Mouse (Mus musculus): Measurements from ENCODE around the gene Baz2b. TPM values are rescaled to one million over a fixed set of nuclear protein-coding genes. Genes with fewer than 3 reads are reported as not detected.

Gene Baz2b
- total and polyA plus RNA-seq, 3 experiments: 5.7 to 11.4 TPM; not detected in 1

GRCm38 (mm10) chr2:60176087-60176486, 33.6 kb downstream of the Baz2b start:
- H3K27me3 ChIP-seq (ENCODE audit: control insufficient read depth in 1 of 2, insufficient read depth in 2 of 2, low read length in 2 of 2): no peaks in the 10 kb centered on the region
- H3K4me3 ChIP-seq (ENCODE audit: control insufficient read depth in 1 of 2, insufficient read depth in 1 of 2, low read depth in 2 of 2, low read length in 2 of 2): no peak overlapping the region
- no peak overlapping the region for H3K27ac ChIP-seq (ENCODE audit: control insufficient read depth, low read depth, low read length)
- H3K9me3 ChIP-seq (replicated peaks; ENCODE audit: insufficient read depth, low read length): no peaks in the 10 kb centered on the region
- H3K4me1 ChIP-seq (ENCODE audit: control insufficient read depth in 1 of 2, insufficient read depth in 2 of 2, low read length in 2 of 2): no peaks in the 10 kb centered on the region
- TF ChIP-seq ZNF384 (IDR thresholded peaks at IDR 0.05; ENCODE audit: low read depth, low read length) (no peak), GATA1 (IDR thresholded peaks at IDR 0.05; ENCODE audit: low read depth, low read length) (no peak), CHD1 (IDR thresholded peaks at IDR 0.05; ENCODE audit: low read depth, low read length) (no peak), SMC3 (IDR thresholded peaks at IDR 0.05; ENCODE audit: low read depth, low read length) (no peak), POLR2AphosphoS2 (IDR thresholded peaks at IDR 0.05; ENCODE audit: low read length) (no peak), HCFC1 (IDR thresholded peaks at IDR 0.05; ENCODE audit: low read depth, low read length) (no peak), CTCF (IDR thresholded peaks at IDR 0.05 in 2 of 3, conservative IDR thresholded peaks at IDR 0.05 in 1 of 3; ENCODE audit: control insufficient read depth in 1 of 3, insufficient read depth in 1 of 3, low read depth in 2 of 3, low read length in 3 of 3, poor library complexity in 1 of 3, severe bottlenecking in 1 of 3) (no peak), ZC3H11A (IDR thresholded peaks at IDR 0.05; ENCODE audit: low read depth, low read length) (no peak)
- no peaks in the 10 kb centered on the region for H3K79me2 ChIP-seq (ENCODE audit: control insufficient read depth, insufficient read depth, low read length, poor library complexity)
- H3K9ac ChIP-seq (ENCODE audit: control insufficient read depth, low read depth, low read length, poor library complexity, severe bottlenecking): no peak overlapping the region
- DNase-seq (ENCODE audit: low read depth, low spot score): peak; percentile 44
- H3K36me3 ChIP-seq (ENCODE audit: control insufficient read depth in 1 of 2, insufficient read depth in 2 of 2, low read length in 2 of 2): no peaks in the 10 kb centered on the region

- Histone ChIP-seq H3K9ac (ENCODE audit: control insufficient read depth, low read depth, low read length, poor library complexity, severe bottlenecking) (no peak overlapping the region), H3K27ac (ENCODE audit: control insufficient read depth, low read depth, low read length) (no peak overlapping the region), H3K9me3 (replicated peaks; ENCODE audit: insufficient read depth, low read length) (no peaks in the 10 kb centered on the region), H3K36me3 (ENCODE audit: control insufficient read depth in 1 of 2, insufficient read depth in 2 of 2, low read length in 2 of 2) (no peaks in the 10 kb centered on the region), H3K4me1 (ENCODE audit: control insufficient read depth in 1 of 2, insufficient read depth in 2 of 2, low read length in 2 of 2) (no peaks in the 10 kb centered on the region), H3K79me2 (ENCODE audit: control insufficient read depth, insufficient read depth, low read length, poor library complexity) (no peaks in the 10 kb centered on the region), H3K27me3 (ENCODE audit: control insufficient read depth in 1 of 2, insufficient read depth in 2 of 2, low read length in 2 of 2) (no peaks in the 10 kb centered on the region), H3K4me3 (ENCODE audit: control insufficient read depth in 1 of 2, insufficient read depth in 1 of 2, low read depth in 2 of 2, low read length in 2 of 2) (no peak overlapping the region)
- DNase-seq (ENCODE audit: low read depth, low spot score): peak; percentile 36
- 0 out of 2 replicates have a peak, but pooled peaks have one; percentile 32 for TF ChIP-seq ZNF384 (IDR thresholded peaks at IDR 0.05; ENCODE audit: low read depth, low read length)
- peak; percentile 86 for TF ChIP-seq USF1 (IDR thresholded peaks at IDR 0.05; ENCODE audit: low read depth, low read length)
- no peak for TF ChIP-seq MXI1 (IDR thresholded peaks at IDR 0.05; ENCODE audit: low read depth, low read length)
- 0 out of 4 replicates have a peak, but pooled peaks of 1 of the 2 experiments have one; percentile 31 for TF ChIP-seq USF2 (IDR thresholded peaks at IDR 0.05; ENCODE audit: borderline replicate concordance in 1 of 2, insufficient read depth in 1 of 2, low read depth in 1 of 2, low read length in 2 of 2)
Measured at GRCm38 (mm10) chr2:60175078-60175477, 34.6 kb downstream of the Baz2b start.

- H3K9ac ChIP-seq (ENCODE audit: control insufficient read depth, low read depth, low read length, poor library complexity, severe bottlenecking): no peak overlapping the region
- no peak for DNase-seq (ENCODE audit: low read depth, low spot score)
- TF ChIP-seq MXI1 (IDR thresholded peaks at IDR 0.05; ENCODE audit: low read depth, low read length) (no peak), MAX (IDR thresholded peaks at IDR 0.05; ENCODE audit: low read length) (no peak), MAFK (IDR thresholded peaks at IDR 0.05; ENCODE audit: borderline replicate concordance, low read depth, low read length) (no peak), CTCF (IDR thresholded peaks at IDR 0.05 in 2 of 3, conservative IDR thresholded peaks at IDR 0.05 in 1 of 3; ENCODE audit: control insufficient read depth in 1 of 3, insufficient read depth in 1 of 3, low read depth in 2 of 3, low read length in 3 of 3, poor library complexity in 1 of 3, severe bottlenecking in 1 of 3) (no peak), MEF2A (IDR thresholded peaks at IDR 0.05; ENCODE audit: extremely low read depth, insufficient replicate concordance, low read depth, low read length, poor library complexity, severe bottlenecking) (no peak), SMC3 (IDR thresholded peaks at IDR 0.05; ENCODE audit: low read depth, low read length) (no peak), USF2 (IDR thresholded peaks at IDR 0.05; ENCODE audit: borderline replicate concordance in 1 of 2, insufficient read depth in 1 of 2, low read depth in 1 of 2, low read length in 2 of 2) (no peak), MYC (IDR thresholded peaks at IDR 0.05; ENCODE audit: low read depth, low read length) (no peak), GABPA (IDR thresholded peaks at IDR 0.05; ENCODE audit: low read depth, low read length) (no peak), TCF12 (IDR thresholded peaks at IDR 0.05; ENCODE audit: low read depth, low read length) (no peak), EP300 (IDR thresholded peaks at IDR 0.05; ENCODE audit: low read depth in 1 of 2, low read length in 2 of 2) (no peak), ELF1 (IDR thresholded peaks at IDR 0.05; ENCODE audit: low read depth, low read length) (no peak), RAD21 (IDR thresholded peaks at IDR 0.05; ENCODE audit: low read depth, low read length) (no peak), TAL1 (IDR thresholded peaks at IDR 0.05; ENCODE audit: low read length) (no peak), TBP (IDR thresholded peaks at IDR 0.05; ENCODE audit: low read depth, low read length) (no peak)
- H3K36me3 ChIP-seq (ENCODE audit: control insufficient read depth in 1 of 2, insufficient read depth in 2 of 2, low read length in 2 of 2): no peaks in the 10 kb centered on the region
- H3K79me2 ChIP-seq (ENCODE audit: control insufficient read depth, insufficient read depth, low read length, poor library complexity): no peaks in the 10 kb centered on the region
- no peaks in the 10 kb centered on the region for H3K9me3 ChIP-seq (replicated peaks; ENCODE audit: insufficient read depth, low read length)
- no peak overlapping the region for H3K4me3 ChIP-seq (ENCODE audit: control insufficient read depth in 1 of 2, insufficient read depth in 1 of 2, low read depth in 2 of 2, low read length in 2 of 2)
- H3K27ac ChIP-seq (ENCODE audit: control insufficient read depth, low read depth, low read length): no peak overlapping the region
- no peaks in the 10 kb centered on the region for H3K4me1 ChIP-seq (ENCODE audit: control insufficient read depth in 1 of 2, insufficient read depth in 2 of 2, low read length in 2 of 2)
- H3K27me3 ChIP-seq (ENCODE audit: control insufficient read depth in 1 of 2, insufficient read depth in 2 of 2, low read length in 2 of 2): no peaks in the 10 kb centered on the region
Measured at GRCm38 (mm10) chr2:60173595-60173994, 36.0 kb downstream of the Baz2b start.
